Comparison of ENCODE assay signal across 18 mouse cellular contexts in genomic region chr11:86672772-86673171, GRCm38 (mm10). TPM values are rescaled to one million over a fixed set of nuclear protein-coding genes. Genes with fewer than 3 reads are reported as not detected.
DNase-seq lines count a peak whose midpoint lies in the region; ATAC-seq and TF ChIP-seq lines count a peak whose summit lies in the region.
"Had no signal": no experiment of that assay in that cellular context is flagged by ENCODE, and none has a peak within 500 bp of the region (broad histone marks: within the 10 kb centered on the region; RNA-seq: fewer than 3 reads in every experiment).

No protein-coding gene starts in this region.

- TF ChIP-seq POLR2A in embryonic fibroblast, embryonic 13.5 days (IDR thresholded peaks at IDR 0.05; ENCODE audit: low read depth, low read length), result no peak

- H3K4me1 ChIP-seq in liver, embryonic 13.5 days (replicated peaks), result peaks cover 87% of the 10 kb centered on the region
- 0 out of 2 replicates have a peak, but pooled peaks cover 6% of the 10 kb centered on the region for H3K4me1 ChIP-seq in liver, postnatal 0 days (ENCODE audit: insufficient read depth)
- no peaks in the 10 kb centered on the region for H3K4me1 ChIP-seq in embryonic fibroblast, embryonic 13.5 days (ENCODE audit: control insufficient read depth, insufficient read depth, low read length)
- H3K4me1 ChIP-seq in hindbrain, embryonic 14.5 days (replicated peaks; ENCODE audit: control insufficient read depth, insufficient read depth, low read length), result no peaks in the 10 kb centered on the region
- H3K4me1 ChIP-seq: embryonic facial prominence, embryonic 13.5 days; hindbrain, embryonic 12.5 days had no signal

- H3K4me2 ChIP-seq in liver, embryonic 13.5 days, result no peak overlapping the region
- H3K4me2 ChIP-seq in liver, postnatal 0 days (ENCODE audit: low read depth, low read length), result no peak overlapping the region
- no peak overlapping the region for H3K4me2 ChIP-seq in hindbrain, embryonic 14.5 days (replicated peaks)
- H3K4me2 ChIP-seq: embryonic facial prominence, embryonic 13.5 days; heart, embryonic 13.5 days; hindbrain, embryonic 12.5 days had no signal

- TF ChIP-seq EP300 in liver, postnatal 0 days (IDR thresholded peaks at IDR 0.05; ENCODE audit: low read depth), result no peak

- intact Hi-C loops in heart, postnatal 10 days (cut with DNase I), result no loop called here

- no peaks in the 10 kb centered on the region for H3K27me3 ChIP-seq in liver, embryonic 13.5 days
- H3K27me3 ChIP-seq in liver, postnatal 0 days (ENCODE audit: insufficient read depth, low read length), result no peaks in the 10 kb centered on the region
- H3K27me3 ChIP-seq in hindbrain, embryonic 14.5 days (ENCODE audit: control insufficient read depth, insufficient read depth, low read length), result no peaks in the 10 kb centered on the region
- H3K27me3 ChIP-seq: embryonic facial prominence, embryonic 13.5 days; heart, embryonic 13.5 days; hindbrain, embryonic 12.5 days had no signal

- H3K9ac ChIP-seq in liver, embryonic 13.5 days, result no peak overlapping the region
- H3K9ac ChIP-seq in liver, postnatal 0 days (replicated peaks), result no peak overlapping the region
- no peak overlapping the region for H3K9ac ChIP-seq in hindbrain, embryonic 14.5 days
- H3K9ac ChIP-seq: embryonic facial prominence, embryonic 13.5 days; heart, embryonic 13.5 days; hindbrain, embryonic 12.5 days had no signal

- H3K9me3 ChIP-seq in liver, embryonic 13.5 days (replicated peaks), result no peaks in the 10 kb centered on the region
- H3K9me3 ChIP-seq in liver, postnatal 0 days (ENCODE audit: low read length), result no peaks in the 10 kb centered on the region
- no peaks in the 10 kb centered on the region for H3K9me3 ChIP-seq in hindbrain, embryonic 14.5 days (ENCODE audit: control insufficient read depth, low read length)
- H3K9me3 ChIP-seq: embryonic facial prominence, embryonic 13.5 days; heart, embryonic 13.5 days; hindbrain, embryonic 12.5 days had no signal

- WGBS in liver, embryonic 13.5 days (ENCODE audit: insufficient replicate concordance), result 28% methylated on average over 3 of the region's 3 CpGs
- WGBS in liver, postnatal 0 days (ENCODE audit: insufficient replicate concordance), result 54% methylated on average over 3 of the region's 3 CpGs
- WGBS in hindbrain, embryonic 14.5 days, result 89% methylated on average over 3 of the region's 3 CpGs

- no peak for ATAC-seq in liver, embryonic 13.5 days (ENCODE audit: low read depth)
- ATAC-seq in liver, postnatal 0 days, result no peak
- no peak for ATAC-seq in hindbrain, embryonic 14.5 days (ENCODE audit: low FRiP score)
- ATAC-seq: forebrain, embryonic 14.5 days; hindbrain, postnatal 0 days had no signal

- H3K36me3 ChIP-seq in liver, embryonic 13.5 days, result 0 out of 2 replicates have a peak, but pooled peaks cover 8% of the 10 kb centered on the region
- H3K36me3 ChIP-seq in liver, postnatal 0 days (replicated peaks; ENCODE audit: insufficient read depth, low read length), result no peaks in the 10 kb centered on the region; the same call in 1 of the 2 replicates
- H3K36me3 ChIP-seq in hindbrain, embryonic 14.5 days (replicated peaks; ENCODE audit: control insufficient read depth, insufficient read depth), result no peaks in the 10 kb centered on the region
- H3K36me3 ChIP-seq: hindbrain, embryonic 12.5 days had no signal

- no peak overlapping the region for H3K4me3 ChIP-seq in liver, embryonic 13.5 days (replicated peaks)
- no peak overlapping the region for H3K4me3 ChIP-seq in liver, postnatal 0 days (ENCODE audit: low read depth, low read length)
- no peak overlapping the region for H3K4me3 ChIP-seq in embryonic fibroblast, embryonic 13.5 days (ENCODE audit: insufficient read depth, low read length)
- no peak overlapping the region for H3K4me3 ChIP-seq in hindbrain, embryonic 14.5 days (replicated peaks; ENCODE audit: low read length)
- H3K4me3 ChIP-seq: embryonic facial prominence, embryonic 13.5 days; heart, embryonic 13.5 days; hindbrain, embryonic 12.5 days had no signal

- H3K27ac ChIP-seq in liver, embryonic 13.5 days, result 0 out of 2 replicates have a peak overlapping the region, but pooled peaks have one; percentile 55
- H3K27ac ChIP-seq in liver, postnatal 0 days (ENCODE audit: low read depth), result no peak overlapping the region
- peak overlapping the region; percentile 16; the same call in 1 of the 2 replicates for H3K27ac ChIP-seq in embryonic fibroblast, embryonic 13.5 days (ENCODE audit: insufficient read depth, low read length)
- no peak overlapping the region for H3K27ac ChIP-seq in hindbrain, embryonic 14.5 days
- H3K27ac ChIP-seq: embryonic facial prominence, embryonic 13.5 days; heart, embryonic 13.5 days; hindbrain, embryonic 12.5 days; hindbrain, postnatal 0 days had no signal

- peak; percentile 10 for DNase-seq in heart, adult 11 months
- no peak for DNase-seq in heart, postnatal 10 days
- no peak for DNase-seq in liver, embryonic 13.5 days
- no peak for DNase-seq in liver, postnatal 0 days
- no peak for DNase-seq in retina, embryonic 14.5 days (ENCODE audit: low spot score)
- no peak for DNase-seq in hindbrain, embryonic 14.5 days (ENCODE audit: low spot score)
- DNase-seq: adrenal gland, postnatal 14 days; cerebellum, adult 18-20 months; cerebellum, adult 9-11 months; cerebellum, postnatal 36 days; gastrocnemius, postnatal 25 days; heart, postnatal 4 days had no signal

- no peak for TF ChIP-seq CTCF in liver, postnatal 0 days (IDR thresholded peaks at IDR 0.05; ENCODE audit: low read depth)
- TF ChIP-seq CTCF in embryonic fibroblast, embryonic 13.5 days (IDR thresholded peaks at IDR 0.05; ENCODE audit: borderline replicate concordance, insufficient read depth, low read length), result no peak

RNA-seq across cellular contexts. Expression of gene Vmp1, which starts 10.9 kb away (rescaled TPM):
- 10 to 100 TPM; 49.8 to 53.1 TPM for total RNA-seq in heart, postnatal 10 days (2021)
- 89.2 and 103 TPM in 2 replicates for polyA plus RNA-seq in liver, embryonic 13.5 days (2015; fragmentation: Nextera tagmentation; extraction: Ambion mirVana)
- polyA plus RNA-seq in liver, postnatal 0 days (2015; fragmentation: Nextera tagmentation; extraction: Ambion mirVana), result 110 and 125 TPM in 2 replicates
- 525 and 577 TPM in 2 replicates for polyA plus RNA-seq in embryonic fibroblast, embryonic 13.5 days (2011; ENCODE audit: insufficient read length, low read depth, missing spikeins)
- 148 and 151 TPM in 2 replicates for polyA plus RNA-seq in hindbrain, embryonic 14.5 days (2014; fragmentation: Nextera tagmentation; extraction: Ambion mirVana)

RNA-seq across cellular contexts. Expression of gene Ptrh2, which starts 11.0 kb away (rescaled TPM):
- 1 to 10 TPM; 8.7 to 9.3 TPM for total RNA-seq in heart, postnatal 10 days (2021)
- 23.0 and 23.3 TPM in 2 replicates for polyA plus RNA-seq in liver, embryonic 13.5 days (2015; fragmentation: Nextera tagmentation; extraction: Ambion mirVana)
- polyA plus RNA-seq in liver, postnatal 0 days (2015; fragmentation: Nextera tagmentation; extraction: Ambion mirVana), result 12.7 and 13.3 TPM in 2 replicates
- 18.3 and 19.1 TPM in 2 replicates for polyA plus RNA-seq in embryonic fibroblast, embryonic 13.5 days (2011; ENCODE audit: insufficient read length, low read depth, missing spikeins)
- 28.5 and 30.4 TPM in 2 replicates for polyA plus RNA-seq in hindbrain, embryonic 14.5 days (2014; fragmentation: Nextera tagmentation; extraction: Ambion mirVana)

Comparison
In these comparisons a context has a peak if more than half of its experiments do, and no peak if none do; other contexts are left out.
1. H3K27ac ChIP-seq: peak in liver, embryonic 13.5 days (single experiment) and embryonic fibroblast, embryonic 13.5 days (single experiment); none in liver, postnatal 0 days (single experiment) and hindbrain, embryonic 14.5 days (single experiment).